6 mouse cellular contexts compared by ENCODE assay signal in genomic region chr3:78949385-78949784, GRCm38 (mm10).
DNase-seq lines count a peak whose midpoint lies in the region; ATAC-seq and TF ChIP-seq lines count a peak whose summit lies in the region.
"Not testable (repeated sequence)": the region's sequence is repeated elsewhere in the genome, so short reads cannot be mapped to it uniquely, and the experiment has no call there.

No protein-coding gene starts in this region.

- peak; percentile 47 for TF ChIP-seq CTCF in intestine, postnatal 0 days (IDR thresholded peaks at IDR 0.05; ENCODE audit: low read depth)
- TF ChIP-seq CTCF in lung, embryonic 14.5 days (IDR thresholded peaks at IDR 0.05; ENCODE audit: low read depth), result peak; percentile 34

- WGBS in intestine, postnatal 0 days, result 65% methylated on average over 6 of the region's 7 CpGs
- 72% methylated on average over 6 of the region's 7 CpGs for WGBS in lung, embryonic 14.5 days
- 79% methylated on average over 6 of the region's 7 CpGs for WGBS in midbrain, embryonic 14.5 days

- not testable (repeated sequence) for H3K9ac ChIP-seq in intestine, postnatal 0 days (ENCODE audit: low read depth, low read length); lung, embryonic 14.5 days; midbrain, embryonic 14.5 days (replicated peaks; ENCODE audit: low read length)

- not testable (repeated sequence) for H3K4me3 ChIP-seq in intestine, postnatal 0 days (ENCODE audit: low read depth, low read length); lung, embryonic 14.5 days (ENCODE audit: low read depth, low read length); midbrain, embryonic 14.5 days (replicated peaks; ENCODE audit: low read depth, low read length)

- H3K4me1 ChIP-seq in intestine, postnatal 0 days (replicated peaks; ENCODE audit: control insufficient read depth, insufficient read depth, low read length); lung, embryonic 14.5 days (ENCODE audit: insufficient read depth); midbrain, embryonic 14.5 days (ENCODE audit: control insufficient read depth, insufficient read depth, low read length): not testable (repeated sequence)

- not testable (repeated sequence) for H3K36me3 ChIP-seq in intestine, postnatal 0 days (ENCODE audit: control insufficient read depth, insufficient read depth); lung, embryonic 14.5 days (ENCODE audit: insufficient read depth); midbrain, embryonic 14.5 days (ENCODE audit: control insufficient read depth, insufficient read depth, low read length)

- H3K27ac ChIP-seq in intestine, postnatal 0 days (ENCODE audit: low read depth, low read length); lung, embryonic 14.5 days (ENCODE audit: low read depth); midbrain, embryonic 14.5 days (replicated peaks; ENCODE audit: low read depth, low read length): not testable (repeated sequence)

- H3K27me3 ChIP-seq in intestine, postnatal 0 days (replicated peaks; ENCODE audit: control insufficient read depth, insufficient read depth, low read length); lung, embryonic 14.5 days (ENCODE audit: insufficient read depth, low read length); midbrain, embryonic 14.5 days (ENCODE audit: control insufficient read depth, insufficient read depth, low read length): not testable (repeated sequence)

- H3K9me3 ChIP-seq in intestine, postnatal 0 days (ENCODE audit: control insufficient read depth); lung, embryonic 14.5 days (ENCODE audit: low read depth, low read length); midbrain, embryonic 14.5 days (ENCODE audit: control insufficient read depth, low read length): not testable (repeated sequence)

- ATAC-seq in frontal cortex, adult (ENCODE audit: low TSS enrichment), result peak; percentile 53; the same call in 1 of the 2 replicates
- ATAC-seq in intestine, postnatal 0 days; lung, embryonic 14.5 days (ENCODE audit: insufficient read depth); midbrain, embryonic 14.5 days (ENCODE audit: low FRiP score, low TSS enrichment): not testable (repeated sequence)

- H3K4me2 ChIP-seq in intestine, postnatal 0 days (replicated peaks; ENCODE audit: low read depth); lung, embryonic 14.5 days; midbrain, embryonic 14.5 days (ENCODE audit: low read length): not testable (repeated sequence)

- DNase-seq in ES-CJ7 (ENCODE audit: low read depth, low spot score), result peak; percentile 32
- peak; percentile 58 for DNase-seq in ZHBTc4 (ENCODE audit: low read depth, low spot score)
- DNase-seq in lung, embryonic 14.5 days, result peak; percentile 44
- peak; percentile 28 for DNase-seq in midbrain, embryonic 14.5 days
